Mouse (Mus musculus): ENCODE results near the gene Ctdsp2. TPM values are rescaled to one million over a fixed set of nuclear protein-coding genes. Genes with fewer than 3 reads are reported as not detected.

Ctdsp2 gene
- 93.4 TPM for polyA plus RNA-seq (2014; fragmentation: Illumina TruSeq; extraction: RNeasy Lipid Tissue Mini Kit (QIAGEN cat#74804); ENCODE audit: insufficient read depth, low read depth, low replicate concordance)

DNA sequence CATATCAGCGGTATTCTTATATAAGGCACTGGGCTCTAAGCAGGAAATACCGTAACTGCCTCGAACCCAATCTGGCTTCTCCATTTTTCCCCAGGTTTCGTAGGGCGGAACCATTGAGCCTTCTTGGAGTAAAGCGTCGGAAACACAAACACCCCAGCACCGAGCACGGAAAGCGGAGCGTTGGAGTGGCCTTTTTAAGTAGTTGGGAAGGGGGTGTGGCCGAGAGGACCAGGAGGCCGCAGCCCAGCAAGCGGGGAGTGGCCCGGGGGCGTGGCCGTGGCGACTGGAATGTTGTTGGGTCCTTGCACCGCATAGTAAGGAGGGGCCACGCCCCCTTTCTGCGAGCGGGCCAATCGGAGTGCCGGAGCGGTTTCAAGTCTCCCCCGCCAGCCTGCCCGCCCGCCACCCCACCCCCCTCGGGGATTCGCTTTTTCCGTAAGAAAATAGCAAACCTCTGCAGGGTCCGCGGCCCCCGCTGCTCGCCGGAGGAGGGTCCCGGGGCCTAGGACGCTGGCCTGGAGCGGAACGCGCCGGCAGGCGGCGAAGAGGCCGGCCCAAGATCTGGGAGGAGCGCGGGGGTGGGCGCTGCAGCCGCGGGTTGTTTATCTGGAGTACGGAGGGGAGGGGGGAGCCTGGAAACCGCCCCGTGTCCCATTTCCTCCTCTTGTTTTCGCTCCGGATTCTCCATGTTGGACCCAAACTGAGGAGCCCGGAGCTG is at the start of gene Ctdsp2:
Gene Ctdsp2, plus strand, starts transcription at position 441 of the 718 bp plus-strand sequence.

DNA sequence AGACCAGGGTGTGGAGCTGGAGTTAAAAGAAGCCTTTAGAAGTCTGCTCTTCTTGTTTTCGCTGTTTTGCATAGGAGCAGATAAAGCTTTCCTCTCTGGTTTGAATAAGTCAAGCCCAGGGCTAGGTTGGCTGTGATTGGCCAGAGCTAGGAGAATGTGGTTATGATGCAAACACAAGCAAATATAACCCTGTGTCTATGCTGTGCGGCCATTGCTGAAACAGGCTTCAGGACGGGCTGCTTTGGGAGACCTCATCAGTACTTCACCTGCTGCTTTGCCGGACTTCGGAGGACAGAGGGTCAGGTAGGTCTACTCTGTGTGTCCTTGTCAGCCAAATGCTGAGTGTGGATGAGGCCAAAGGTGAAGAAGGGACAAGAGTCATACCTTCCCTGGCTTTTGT is 22.0 kb downstream of the Ctdsp2 start, which contains the start of gene Avil:
Gene Avil, plus strand, starts transcription at position 181 of the 400 bp plus-strand sequence.

DNA sequence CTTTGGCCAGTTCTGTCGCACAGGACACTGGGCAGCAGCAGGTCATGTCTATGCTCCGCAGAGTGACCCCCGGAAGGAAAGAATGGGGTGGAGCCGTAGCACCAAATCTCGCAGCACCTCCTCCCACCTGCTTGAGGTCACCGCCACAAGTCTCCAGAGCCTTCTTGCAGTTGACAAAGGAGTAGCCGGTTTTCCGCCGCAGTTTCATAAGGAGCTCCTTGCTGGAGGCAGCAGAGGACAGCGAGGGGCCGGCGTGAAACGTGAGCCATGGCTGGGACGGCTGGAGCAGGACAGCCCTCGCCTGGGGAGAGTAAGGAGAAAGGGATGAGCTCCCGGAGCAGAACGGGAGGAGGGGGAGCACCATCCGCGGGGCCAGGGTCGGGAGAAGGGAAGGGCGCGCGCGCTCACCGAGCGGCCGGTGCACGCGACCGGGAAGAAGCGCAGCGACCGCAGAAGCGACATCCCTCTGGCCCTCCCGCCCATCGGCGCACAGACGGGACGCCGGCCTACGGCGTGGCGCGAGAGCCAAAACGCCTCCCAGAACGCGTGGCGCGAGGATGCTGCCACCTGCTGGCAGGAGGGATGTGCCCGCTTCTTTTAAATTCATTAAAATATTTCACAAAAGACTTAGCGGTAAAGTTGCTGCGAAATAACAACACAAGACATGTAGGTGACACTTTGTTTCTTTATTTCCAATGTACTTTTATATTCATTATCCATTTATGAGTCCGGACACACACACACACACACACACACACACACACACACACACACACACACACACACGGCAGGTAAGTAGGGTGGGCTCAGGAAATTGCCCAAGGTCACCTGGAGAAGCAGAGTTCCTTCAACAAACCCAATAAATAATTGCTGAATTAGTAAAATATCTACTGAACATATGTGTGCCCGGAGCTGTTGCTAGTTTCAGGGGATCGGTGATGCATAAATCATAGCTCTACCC is 52.1 kb downstream of the Ctdsp2 start, which contains the start of gene Tsfm:
Gene Tsfm, minus strand, starts transcription at position 505 of the 961 bp plus-strand sequence.

DNA sequence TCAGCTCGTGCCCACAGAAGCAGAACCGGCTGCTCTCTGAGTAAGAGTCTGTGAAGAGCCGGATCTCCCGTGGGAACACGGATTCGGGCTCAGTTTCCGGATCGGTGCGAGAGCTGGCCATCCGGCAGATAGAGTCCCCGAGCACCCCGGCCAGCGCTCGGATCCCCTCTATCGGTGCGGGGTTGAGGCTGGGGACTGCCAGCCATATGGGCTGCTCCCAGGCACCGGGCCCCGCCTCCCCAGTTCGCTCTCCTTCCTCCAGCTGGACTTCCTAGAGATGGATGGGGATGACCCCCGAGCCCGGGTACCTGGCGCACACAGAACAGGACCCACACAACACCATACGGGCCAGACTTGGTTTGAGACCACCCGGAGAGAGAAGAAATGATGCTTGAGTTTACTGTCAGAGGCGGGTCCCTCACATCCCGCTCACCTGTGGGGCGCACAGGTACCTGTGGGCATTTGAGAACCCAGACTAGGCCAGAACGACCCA is 62.8 kb downstream of the Ctdsp2 start, which contains the start of the genes Mettl1 and Eef1akmt3:
Gene Mettl1, plus strand, starts transcription at position 141 of the 493 bp plus-strand sequence.
Gene Eef1akmt3, minus strand, starts transcription at position 240 of the 493 bp plus-strand sequence.

DNA sequence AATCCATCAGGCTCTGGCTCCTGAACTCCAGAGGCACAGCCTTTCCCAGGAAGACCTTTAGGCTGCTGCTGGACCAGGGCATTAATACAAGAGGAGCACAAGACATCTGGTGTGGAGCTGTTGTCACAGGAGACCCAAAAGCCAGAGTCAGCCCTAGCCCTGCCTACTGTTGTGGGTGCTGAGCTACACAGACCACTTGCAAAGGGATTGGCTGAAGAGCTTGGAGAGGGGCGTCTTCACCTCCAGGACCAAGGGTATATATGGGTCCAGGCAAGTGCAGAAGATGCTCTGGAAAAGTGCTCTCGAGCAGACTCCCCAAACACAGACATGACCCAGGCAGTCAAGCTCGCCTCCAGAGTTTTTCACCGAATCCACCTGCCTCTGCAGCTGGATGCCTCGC is 69.4 kb downstream of the Ctdsp2 start, which contains the start of gene Cyp27b1:
Gene Cyp27b1, plus strand, starts transcription at position 297 of the 400 bp plus-strand sequence.

Other genes with a start within 250 kb of the Ctdsp2 start
- gene Atp23, start 77.4 kb upstream of the Ctdsp2 start, polyA plus RNA-seq (2014; fragmentation: Illumina TruSeq; extraction: RNeasy Lipid Tissue Mini Kit (QIAGEN cat#74804); ENCODE audit: insufficient read depth, low read depth, low replicate concordance): 4.4 TPM
- gene Avil, start 22.0 kb downstream of the Ctdsp2 start, polyA plus RNA-seq (2014; fragmentation: Illumina TruSeq; extraction: RNeasy Lipid Tissue Mini Kit (QIAGEN cat#74804); ENCODE audit: insufficient read depth, low read depth, low replicate concordance): 0.45 TPM
- gene Tsfm, start 52.1 kb downstream of the Ctdsp2 start, polyA plus RNA-seq (2014; fragmentation: Illumina TruSeq; extraction: RNeasy Lipid Tissue Mini Kit (QIAGEN cat#74804); ENCODE audit: insufficient read depth, low read depth, low replicate concordance): 19.3 TPM
- 12.1 TPM for gene Mettl1, start 62.7 kb downstream of the Ctdsp2 start, polyA plus RNA-seq (2014; fragmentation: Illumina TruSeq; extraction: RNeasy Lipid Tissue Mini Kit (QIAGEN cat#74804); ENCODE audit: insufficient read depth, low read depth, low replicate concordance)
- gene Eef1akmt3, start 62.8 kb downstream of the Ctdsp2 start, polyA plus RNA-seq (2014; fragmentation: Illumina TruSeq; extraction: RNeasy Lipid Tissue Mini Kit (QIAGEN cat#74804); ENCODE audit: insufficient read depth, low read depth, low replicate concordance): not detected
- gene Cyp27b1, start 69.5 kb downstream of the Ctdsp2 start, polyA plus RNA-seq (2014; fragmentation: Illumina TruSeq; extraction: RNeasy Lipid Tissue Mini Kit (QIAGEN cat#74804); ENCODE audit: insufficient read depth, low read depth, low replicate concordance): not detected
- gene March9, start 81.5 kb downstream of the Ctdsp2 start, polyA plus RNA-seq (2014; fragmentation: Illumina TruSeq; extraction: RNeasy Lipid Tissue Mini Kit (QIAGEN cat#74804); ENCODE audit: insufficient read depth, low read depth, low replicate concordance): 2.7 TPM
- gene Cdk4, start 84.8 kb downstream of the Ctdsp2 start, polyA plus RNA-seq (2014; fragmentation: Illumina TruSeq; extraction: RNeasy Lipid Tissue Mini Kit (QIAGEN cat#74804); ENCODE audit: insufficient read depth, low read depth, low replicate concordance): 183 TPM
- gene Tspan31, start 91.5 kb downstream of the Ctdsp2 start, polyA plus RNA-seq (2014; fragmentation: Illumina TruSeq; extraction: RNeasy Lipid Tissue Mini Kit (QIAGEN cat#74804); ENCODE audit: insufficient read depth, low read depth, low replicate concordance): 71.3 TPM
- 2.7 TPM for gene Agap2, start 96.6 kb downstream of the Ctdsp2 start, polyA plus RNA-seq (2014; fragmentation: Illumina TruSeq; extraction: RNeasy Lipid Tissue Mini Kit (QIAGEN cat#74804); ENCODE audit: insufficient read depth, low read depth, low replicate concordance)
- gene Os9, start 142.4 kb downstream of the Ctdsp2 start, polyA plus RNA-seq (2014; fragmentation: Illumina TruSeq; extraction: RNeasy Lipid Tissue Mini Kit (QIAGEN cat#74804); ENCODE audit: insufficient read depth, low read depth, low replicate concordance): 76.6 TPM
- 44.3 TPM for gene B4galnt1, start 186.5 kb downstream of the Ctdsp2 start, polyA plus RNA-seq (2014; fragmentation: Illumina TruSeq; extraction: RNeasy Lipid Tissue Mini Kit (QIAGEN cat#74804); ENCODE audit: insufficient read depth, low read depth, low replicate concordance)
- 0.32 TPM for gene Slc26a10, start 201.9 kb downstream of the Ctdsp2 start, polyA plus RNA-seq (2014; fragmentation: Illumina TruSeq; extraction: RNeasy Lipid Tissue Mini Kit (QIAGEN cat#74804); ENCODE audit: insufficient read depth, low read depth, low replicate concordance)
- gene Arhgef25, start 211.4 kb downstream of the Ctdsp2 start, polyA plus RNA-seq (2014; fragmentation: Illumina TruSeq; extraction: RNeasy Lipid Tissue Mini Kit (QIAGEN cat#74804); ENCODE audit: insufficient read depth, low read depth, low replicate concordance): 19.5 TPM
- gene Dtx3, start 217.0 kb downstream of the Ctdsp2 start, polyA plus RNA-seq (2014; fragmentation: Illumina TruSeq; extraction: RNeasy Lipid Tissue Mini Kit (QIAGEN cat#74804); ENCODE audit: insufficient read depth, low read depth, low replicate concordance): 38.5 TPM
- 29.9 TPM for gene Pip4k2c, start 232.9 kb downstream of the Ctdsp2 start, polyA plus RNA-seq (2014; fragmentation: Illumina TruSeq; extraction: RNeasy Lipid Tissue Mini Kit (QIAGEN cat#74804); ENCODE audit: insufficient read depth, low read depth, low replicate concordance)